Mouse (Mus musculus) telencephalon, adult 2 months (tissue): Measurements from ENCODE around the gene Pnp.
"Not testable (repeated sequence)": the region's sequence is repeated elsewhere in the genome, so short reads cannot be mapped to it uniquely, and the experiment has no call there.

Experiments used
- DNase-seq: peaks from one replicate; pipeline ENCODE4 v3.0.0-alpha.2; 2011; ENCODE audit warnings: low read depth, low spot score

Pnp gene

GRCm38 (mm10) chr14:50973700-50974099, 42.8 kb downstream of the Pnp start:
- no peak for DNase-seq

- DNase-seq, result no peak
These were observed 44.1 kb downstream of the Pnp start for GRCm38 (mm10) chr14:50975001-50975400.

DNA sequence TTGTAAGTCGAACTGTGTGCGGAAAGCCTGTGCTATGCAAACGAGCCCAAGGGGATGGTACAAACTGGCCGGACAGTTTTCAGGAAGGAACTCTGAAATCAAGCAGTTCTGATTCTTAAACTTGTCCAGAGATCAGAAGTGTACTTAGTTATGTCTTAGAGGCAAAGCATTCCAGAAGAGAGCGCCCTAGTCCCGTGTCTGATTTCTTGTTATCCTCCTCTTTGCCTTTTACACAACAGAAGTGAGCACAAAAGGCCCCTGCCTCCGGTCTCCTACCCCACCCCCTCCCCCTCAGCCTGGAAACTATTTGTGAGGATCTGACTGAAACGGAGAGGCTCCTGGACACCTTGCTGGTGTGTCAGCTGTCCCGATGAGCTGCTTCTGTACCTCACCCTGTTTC, 45.8 kb downstream of the Pnp start:
- no peak for DNase-seq

GRCm38 (mm10) chr14:50978451-50978850, 47.6 kb downstream of the Pnp start:
- not testable (repeated sequence) for DNase-seq

- no peak for DNase-seq
These were observed 48.7 kb downstream of the Pnp start for GRCm38 (mm10) chr14:50979631-50980030.

DNA sequence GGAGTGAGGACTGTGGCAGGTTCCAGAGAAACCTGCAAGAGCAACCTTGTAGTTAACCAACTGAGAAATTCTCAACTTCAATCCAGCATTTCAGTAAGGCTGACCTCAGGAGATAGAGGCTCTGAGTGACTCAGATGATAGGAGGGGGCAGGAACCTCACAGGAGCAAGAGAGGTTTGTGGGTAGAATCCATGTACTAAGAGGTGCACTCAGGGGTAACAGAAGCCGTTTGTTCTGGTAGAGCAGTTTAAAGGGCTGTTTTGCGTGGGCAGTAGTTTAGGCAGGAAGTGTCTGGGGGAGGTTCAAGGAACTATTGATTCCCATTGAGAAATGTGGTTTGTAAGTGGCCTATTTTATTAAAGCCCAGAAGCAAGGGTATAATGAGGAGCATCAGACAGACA, 50.3 kb downstream of the Pnp start:
- no peak for DNase-seq

- DNase-seq, result no peak
These were observed 51.0 kb downstream of the Pnp start for GRCm38 (mm10) chr14:50981837-50982236.

DNA sequence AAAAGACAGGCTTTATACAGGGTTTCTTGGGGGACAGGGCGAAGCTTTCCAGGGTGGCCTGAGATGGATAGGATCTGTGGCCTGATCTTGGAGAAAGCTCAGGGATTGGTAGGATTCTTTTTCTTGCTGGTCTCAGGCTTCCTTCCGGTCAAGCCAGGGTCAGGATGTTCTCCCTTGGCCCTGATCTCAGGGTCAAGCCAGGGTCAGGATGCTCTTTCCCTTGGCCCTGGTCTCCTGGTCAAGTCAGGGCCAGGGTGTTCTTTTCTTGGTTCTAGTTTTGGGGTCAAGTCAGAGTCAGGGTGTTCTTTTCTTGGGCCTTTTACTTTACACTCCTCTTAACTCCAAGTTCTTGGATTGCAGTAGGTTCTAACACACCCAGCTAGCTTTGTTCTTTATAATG, 56.8 kb downstream of the Pnp start:
- no peak for DNase-seq

DNA sequence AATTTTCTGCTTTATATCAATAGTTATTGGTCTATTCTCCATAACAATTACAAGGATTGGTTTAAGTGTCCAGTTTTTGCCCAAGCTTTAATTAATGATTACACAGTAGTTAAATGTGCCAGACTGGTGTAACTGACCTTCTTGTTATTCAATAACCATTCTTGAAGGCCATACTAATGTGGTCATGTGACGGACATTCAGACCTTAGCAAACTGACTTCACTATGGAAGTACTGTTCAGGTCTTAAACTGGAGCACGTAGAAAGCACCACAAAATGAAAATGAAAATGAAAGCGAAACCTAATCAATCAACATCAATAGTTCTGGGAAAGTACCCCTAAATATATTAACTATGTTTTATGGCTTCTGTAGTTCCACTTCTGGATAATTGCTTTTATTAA, 60.2 kb downstream of the Pnp start:
- no peak for DNase-seq

DNA sequence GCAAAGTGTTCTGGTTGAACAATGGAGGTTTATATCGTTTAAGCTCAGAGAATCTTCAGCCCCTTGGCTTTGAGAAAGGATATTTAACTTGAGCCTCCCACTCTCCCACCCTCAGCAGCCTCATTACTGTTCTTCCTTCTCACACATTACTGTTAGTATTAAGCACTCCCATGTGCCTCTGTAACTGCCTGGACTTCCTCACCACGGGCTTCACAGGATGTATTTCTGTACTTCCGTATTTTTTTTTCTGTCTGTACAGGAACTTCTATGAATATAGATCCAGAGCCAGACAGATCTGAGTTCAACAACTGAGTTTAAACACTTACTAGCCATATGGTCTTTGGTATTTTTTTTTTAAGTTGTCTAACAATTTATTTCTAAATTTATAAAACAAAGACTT, 66.2 kb downstream of the Pnp start:
- DNase-seq, result no peak

GRCm38 (mm10) chr14:50997999-50998666, 67.3 kb downstream of the Pnp start:
- DNase-seq, result no peak

GRCm38 (mm10) chr14:51007152-51007801, 76.4 kb downstream of the Pnp start, which contains the start of gene Rnase10:
TSS of gene Rnase10 (plus strand) at chr14:51007751.
- DNase-seq, result no peak

GRCm38 (mm10) chr14:51007914-51008713, 77.2 kb downstream of the Pnp start:
- peak; percentile 62 for DNase-seq

- no peak for DNase-seq
These were observed 77.9 kb downstream of the Pnp start for GRCm38 (mm10) chr14:51008781-51009180.

DNA sequence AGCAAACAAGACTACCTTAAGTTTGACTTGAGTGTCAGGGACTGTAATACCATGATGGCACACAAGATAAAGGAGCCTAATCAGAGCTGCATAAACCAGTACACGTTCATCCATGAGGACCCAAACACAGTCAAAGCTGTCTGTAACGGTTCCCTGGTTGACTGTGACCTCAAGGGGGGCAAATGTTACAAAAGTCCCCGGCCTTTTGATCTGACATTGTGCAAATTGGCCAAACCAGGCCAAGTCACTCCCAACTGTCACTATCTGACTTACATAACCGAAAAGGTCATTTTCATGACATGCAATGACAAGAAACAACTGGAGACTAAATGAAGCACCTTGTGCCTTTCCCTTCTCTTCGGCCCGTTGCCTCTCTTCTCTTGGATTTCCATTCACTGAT, 78.7 kb downstream of the Pnp start:
- no peak for DNase-seq

GRCm38 (mm10) chr14:51014724-51015123, 83.8 kb downstream of the Pnp start:
- DNase-seq, result not testable (repeated sequence)
